Mouse (Mus musculus) liver, adult (tissue): Measurements from ENCODE around the gene Nrxn3.

Experiments
- GATA4 ChIP-seq: IDR thresholded peaks from 2 replicates; pipeline ENCODE4 v1.6.1; 2014; ENCODE audit warnings: mild to moderate bottlenecking, low read length; ENCODE audit not compliant: insufficient replicate concordance

The Nrxn3 gene

GRCm38 (mm10) chr12:88854039-88854438 is 131.4 kb downstream of the Nrxn3 start:
- no peak for TF ChIP-seq GATA4

GRCm38 (mm10) chr12:88857701-88858100 is 135.0 kb downstream of the Nrxn3 start:
- TF ChIP-seq GATA4 = no peak

GRCm38 (mm10) chr12:88859456-88860345 is 137.0 kb downstream of the Nrxn3 start:
- TF ChIP-seq GATA4 = no peak

GRCm38 (mm10) chr12:88860397-88860796 is 137.7 kb downstream of the Nrxn3 start:
- TF ChIP-seq GATA4 = no peak

GRCm38 (mm10) chr12:88863069-88863468 is 140.4 kb downstream of the Nrxn3 start:
- TF ChIP-seq GATA4 = no peak

- no peak for TF ChIP-seq GATA4
Measured at GRCm38 (mm10) chr12:88868288-88868687, 145.6 kb downstream of the Nrxn3 start.

- no peak for TF ChIP-seq GATA4
Measured at GRCm38 (mm10) chr12:88897331-88897730, 174.7 kb downstream of the Nrxn3 start.

GRCm38 (mm10) chr12:88900014-88900727 is 177.5 kb downstream of the Nrxn3 start:
- no peak for TF ChIP-seq GATA4

GRCm38 (mm10) chr12:88900728-88901080 is 178.0 kb downstream of the Nrxn3 start:
- TF ChIP-seq GATA4 = no peak

GRCm38 (mm10) chr12:88910761-88911160 is 188.1 kb downstream of the Nrxn3 start:
- TF ChIP-seq GATA4 = no peak

- no peak for TF ChIP-seq GATA4
Measured at GRCm38 (mm10) chr12:88916752-88917151, 194.1 kb downstream of the Nrxn3 start.

- TF ChIP-seq GATA4 = no peak
Measured at GRCm38 (mm10) chr12:88924896-88925295, 202.2 kb downstream of the Nrxn3 start.

GRCm38 (mm10) chr12:88926306-88926705 is 203.6 kb downstream of the Nrxn3 start:
- no peak for TF ChIP-seq GATA4

GRCm38 (mm10) chr12:88931713-88932112 is 209.0 kb downstream of the Nrxn3 start:
- no peak for TF ChIP-seq GATA4

GRCm38 (mm10) chr12:88939679-88940078 is 217.0 kb downstream of the Nrxn3 start:
- TF ChIP-seq GATA4 = no peak

GRCm38 (mm10) chr12:88944967-88945366 is 222.3 kb downstream of the Nrxn3 start:
- no peak for TF ChIP-seq GATA4

GRCm38 (mm10) chr12:88949870-88950269 is 227.2 kb downstream of the Nrxn3 start:
- no peak for TF ChIP-seq GATA4
